Mouse (Mus musculus): ENCODE results near the gene Rock2.

- TF ChIP-seq CTCF (IDR thresholded peaks at IDR 0.05; ENCODE audit: extremely low read depth, insufficient read depth, insufficient read length, insufficient replicate concordance) (no peak), POLR2A (IDR thresholded peaks at IDR 0.05; ENCODE audit: low read depth, low read length) (no peak)
Observed at GRCm38 (mm10) chr12:16896073-16896789, 1.5 kb downstream of the Rock2 start.
